Mouse (Mus musculus) thymus, adult 2 months (tissue): Measurements from ENCODE around the gene Ttc17. TPM values are rescaled to one million over a fixed set of nuclear protein-coding genes. Genes with fewer than 3 reads are reported as not detected.

Experiments used
- DNase-seq: peaks from one replicate; pipeline ENCODE4 v3.0.0; 2021
- H3K27ac ChIP-seq: fragments of 200-500 bp; 2 replicates; pipeline ENCODE4 v1.5.1; 2012; ENCODE audit warnings: low read length, control low read depth; ENCODE audit not compliant: control insufficient read depth, insufficient read depth
- H3K27me3 ChIP-seq: fragments of 200-500 bp; 2 replicates; pipeline ENCODE4 v1.6.1; 2012; ENCODE audit warnings: mild to moderate bottlenecking, low read length, moderate library complexity, mixed read lengths; ENCODE audit not compliant: control insufficient read depth, insufficient read depth
- H3K36me3 ChIP-seq: fragments of 200-500 bp; 2 replicates; pipeline ENCODE4 v1.6.1; 2012; ENCODE audit warnings: mild to moderate bottlenecking, low read length, moderate library complexity; ENCODE audit not compliant: control insufficient read depth, insufficient read depth
- H3K4me1 ChIP-seq: fragments of 200-500 bp; replicated peaks from 2 replicates; pipeline ENCODE4 v1.6.1; 2012; ENCODE audit warnings: low read length; ENCODE audit not compliant: control insufficient read depth, insufficient read depth
- H3K4me3 ChIP-seq: fragments of 200-500 bp; 2 replicates; pipeline ENCODE4 v1.5.1; 2012; ENCODE audit warnings: mild to moderate bottlenecking, low read length, control low read depth, moderate library complexity; ENCODE audit not compliant: control insufficient read depth, insufficient read depth
- CTCF ChIP-seq: fragments of 200-500 bp; IDR thresholded peaks from 2 replicates; pipeline ENCODE4 v1.5.1; 2012; ENCODE audit warnings: mild to moderate bottlenecking, control low read depth, low read length, moderate library complexity, borderline replicate concordance; ENCODE audit not compliant: control insufficient read depth, poor library complexity, insufficient read depth; ENCODE audit errors: extremely low read depth
- POLR2A ChIP-seq: fragments of 200-500 bp; IDR thresholded peaks from 2 replicates; pipeline ENCODE4 v1.6.1; 2012; ENCODE audit warnings: mild to moderate bottlenecking, low read length, control low read depth, moderate library complexity; ENCODE audit not compliant: control insufficient read depth, poor library complexity, insufficient read depth; ENCODE audit errors: extremely low read depth
- WGBS: fragments of 180-500 bp; shearing (Covaris S2); methylation state at CpG from one replicate; pipeline ENCODE4 v1.1.7; 2018; 5-methylcytosine and 5-hydroxymethylcytosine counted together
- polyA plus RNA-seq: library from polyadenylated mRNA; depleted of rRNA; stranded (reverse); fragments of >200 nt; gene quantifications from 2 replicates; pipeline ENCODE4 v1.2.3, GENCODE M21; 2012

The Ttc17 gene
- polyA plus RNA-seq, 1 experiment, result 23.4 TPM

GRCm38 (mm10) chr2:94381057-94381647 lies 25.3 kb downstream of the Ttc17 start:
- 97% methylated on average over 2 of the region's 2 CpGs for WGBS
- peaks cover 13% of the 10 kb centered on the region for H3K36me3 ChIP-seq
- H3K27ac ChIP-seq, result no peak overlapping the region
- H3K4me3 ChIP-seq, result no peak overlapping the region
- no peak for DNase-seq
- H3K4me1 ChIP-seq, result no peaks in the 10 kb centered on the region
- TF ChIP-seq CTCF, result no peak
- TF ChIP-seq POLR2A, result no peak
- H3K27me3 ChIP-seq, result no peaks in the 10 kb centered on the region

- TF ChIP-seq CTCF, result no peak
- TF ChIP-seq POLR2A, result no peak
- no peaks in the 10 kb centered on the region for H3K27me3 ChIP-seq
- 94% methylated on average over 11 of the region's 11 CpGs for WGBS
- H3K4me1 ChIP-seq, result no peaks in the 10 kb centered on the region
- no peak overlapping the region for H3K4me3 ChIP-seq
- H3K36me3 ChIP-seq, result peaks cover 30% of the 10 kb centered on the region
- no peak overlapping the region for H3K27ac ChIP-seq
- DNase-seq, result no peak
Observed at GRCm38 (mm10) chr2:94378678-94379077, 27.8 kb downstream of the Ttc17 start.

- H3K4me1 ChIP-seq, result no peaks in the 10 kb centered on the region
- peaks cover 44% of the 10 kb centered on the region for H3K36me3 ChIP-seq
- 97% methylated on average over 6 of the region's 6 CpGs for WGBS
- DNase-seq, result peak; percentile 15
- H3K27me3 ChIP-seq, result no peaks in the 10 kb centered on the region
- no peak overlapping the region for H3K27ac ChIP-seq
- TF ChIP-seq POLR2A, result no peak
- no peak for TF ChIP-seq CTCF
- H3K4me3 ChIP-seq, result no peak overlapping the region
Observed at GRCm38 (mm10) chr2:94371093-94371492, 35.4 kb downstream of the Ttc17 start.

GRCm38 (mm10) chr2:94363821-94364220 lies 42.7 kb downstream of the Ttc17 start:
- no peak overlapping the region for H3K4me3 ChIP-seq
- H3K36me3 ChIP-seq, result peaks cover 47% of the 10 kb centered on the region
- DNase-seq, result no peak
- H3K4me1 ChIP-seq, result no peaks in the 10 kb centered on the region; the same call in 1 of the 2 replicates
- H3K27me3 ChIP-seq, result no peaks in the 10 kb centered on the region
- no peak overlapping the region for H3K27ac ChIP-seq
- no peak for TF ChIP-seq CTCF
- TF ChIP-seq POLR2A, result no peak
- WGBS, result 98% methylated on average over 6 of the region's 6 CpGs

GRCm38 (mm10) chr2:94360398-94360973 lies 46.0 kb downstream of the Ttc17 start:
- H3K4me1 ChIP-seq, result no peaks in the 10 kb centered on the region; the same call in 1 of the 2 replicates
- TF ChIP-seq POLR2A (no peak), CTCF (no peak)
- H3K36me3 ChIP-seq, result peaks cover 50% of the 10 kb centered on the region
- no peaks in the 10 kb centered on the region for H3K27me3 ChIP-seq
- 30% methylated on average over 4 of the region's 4 CpGs for WGBS
- DNase-seq, result peak; percentile 4
- no peak overlapping the region for H3K27ac ChIP-seq
- no peak overlapping the region for H3K4me3 ChIP-seq

- DNase-seq, result no peak
- whole genome bisulfite sequencing, result 78% methylated on average over 6 of the region's 6 CpGs
- TF ChIP-seq CTCF (no peak), POLR2A (no peak)
Observed at GRCm38 (mm10) chr2:94348165-94348591, 58.3 kb downstream of the Ttc17 start.

More at GRCm38 (mm10) chr2:94348165-94348591, 58.3 kb downstream of the Ttc17 start:
- Histone ChIP-seq H3K27ac (no peak overlapping the region), H3K36me3 (no peaks in the 10 kb centered on the region), H3K4me3 (no peak overlapping the region), H3K4me1 (no peaks in the 10 kb centered on the region), H3K27me3 (no peaks in the 10 kb centered on the region)
